Mouse (Mus musculus) heart, embryonic 13.5 days (tissue): ENCODE data around the gene Fth1. TPM values are rescaled to one million over a fixed set of nuclear protein-coding genes. Genes with fewer than 3 reads are reported as not detected.

Experiments
- ATAC-seq: fragments of 200-750 bp; cut with Nextera tagmentation; 2 replicates; pipeline ENCODE4 v1.8.0; 2017; ENCODE audit warnings: moderate TSS enrichment; ENCODE audit not compliant: insufficient number of reproducible peaks, low FRiP score, low TSS enrichment; ENCODE audit errors: extremely low read depth
- H3K27ac ChIP-seq: fragments of 300-500 bp; sonication (generic); replicated peaks from 2 replicates; pipeline ENCODE4 v1.5.1; 2015; ENCODE audit warnings: moderate library complexity, mild to moderate bottlenecking, inconsistent platforms
- H3K27me3 ChIP-seq: fragments of 300-500 bp; sonication (generic); replicated peaks from 2 replicates; pipeline ENCODE4 v1.6.1; 2015; ENCODE audit warnings: mild to moderate bottlenecking, inconsistent platforms
- H3K36me3 ChIP-seq: fragments of 300-500 bp; sonication (generic); 2 replicates; pipeline ENCODE4 v1.6.1; 2015; ENCODE audit warnings: mild to moderate bottlenecking, inconsistent platforms
- H3K4me1 ChIP-seq: fragments of 300-500 bp; sonication (generic); 2 replicates; pipeline ENCODE4 v1.6.1; 2015; ENCODE audit warnings: inconsistent platforms
- H3K4me2 ChIP-seq: fragments of 300-500 bp; sonication (generic); 2 replicates; pipeline ENCODE4 v1.6.1; 2015; ENCODE audit warnings: inconsistent platforms, mild to moderate bottlenecking, moderate library complexity
- H3K4me3 ChIP-seq: fragments of 300-500 bp; sonication (generic); 2 replicates; pipeline ENCODE4 v1.5.1; 2015; ENCODE audit warnings: moderate library complexity, mild to moderate bottlenecking, inconsistent platforms
- H3K9ac ChIP-seq: fragments of 300-500 bp; sonication (generic); 2 replicates; pipeline ENCODE4 v1.6.1; 2015; ENCODE audit warnings: inconsistent platforms, mild to moderate bottlenecking, moderate library complexity
- H3K9me3 ChIP-seq: fragments of 300-500 bp; sonication (generic); 2 replicates; pipeline ENCODE4 v1.6.1; 2016; ENCODE audit warnings: inconsistent platforms
- WGBS: fragments of 180-500 bp; shearing (Covaris S2); methylation state at CpG from one replicate; pipeline ENCODE4 v1.1.7; 2015; ENCODE audit warnings: mixed read lengths; 5-methylcytosine and 5-hydroxymethylcytosine counted together
- polyA plus RNA-seq: library from polyadenylated mRNA; unstranded; fragments of >200 nt; fragmentation: Nextera tagmentation; extraction: Ambion mirVana; gene quantifications from 2 replicates; pipeline ENCODE4 v1.2.1, GENCODE M21; 2015

Gene Fth1
- polyA plus RNA-seq, 1 experiment from 2014 or later, result 2,554 TPM

DNA sequence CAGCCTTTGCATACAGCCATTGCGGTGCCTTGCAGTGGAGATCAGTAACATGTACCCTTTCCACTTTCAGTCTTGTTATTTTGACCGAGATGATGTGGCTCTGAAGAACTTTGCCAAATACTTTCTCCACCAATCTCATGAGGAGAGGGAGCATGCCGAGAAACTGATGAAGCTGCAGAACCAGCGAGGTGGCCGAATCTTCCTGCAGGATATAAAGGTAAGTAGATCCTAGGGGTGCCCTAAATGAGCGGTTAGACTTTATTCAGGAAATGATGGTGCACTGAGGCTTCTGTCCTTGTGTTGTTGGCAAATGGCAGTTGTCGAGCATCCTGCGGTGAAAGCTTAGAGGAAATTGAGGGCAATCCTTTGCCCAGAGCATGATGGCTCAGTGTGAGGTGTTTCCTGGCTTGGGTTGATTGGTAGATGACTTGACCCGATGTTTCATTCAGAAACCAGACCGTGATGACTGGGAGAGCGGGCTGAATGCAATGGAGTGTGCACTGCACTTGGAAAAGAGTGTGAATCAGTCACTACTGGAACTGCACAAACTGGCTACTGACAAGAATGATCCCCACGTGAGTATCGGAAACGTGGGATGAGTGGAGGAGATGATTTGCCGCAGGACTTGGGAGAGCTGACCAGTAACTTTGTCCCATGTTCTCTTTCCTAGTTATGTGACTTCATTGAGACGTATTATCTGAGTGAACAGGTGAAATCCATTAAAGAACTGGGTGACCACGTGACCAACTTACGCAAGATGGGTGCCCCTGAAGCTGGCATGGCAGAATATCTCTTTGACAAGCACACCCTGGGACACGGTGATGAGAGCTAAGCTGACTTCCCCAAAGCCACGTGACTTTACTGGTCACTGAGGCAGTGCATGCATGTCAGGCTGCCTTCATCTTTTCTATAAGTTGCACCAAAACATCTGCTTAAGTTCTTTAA, 4.0 kb downstream of the Fth1 start:
- Histone ChIP-seq H3K36me3 (peaks cover 27% of the 10 kb centered on the region), H3K9ac (peak overlapping the region; percentile 93), H3K9me3 (no peaks in the 10 kb centered on the region), H3K4me2 (peak overlapping the region; percentile 84), H3K27ac (peak overlapping the region; percentile 95), H3K4me1 (peaks cover 28% of the 10 kb centered on the region), H3K27me3 (no peaks in the 10 kb centered on the region), H3K4me3 (peak overlapping the region; percentile 71)
- ATAC-seq, result no peak
- 88% methylated on average over 20 of the region's 20 CpGs for WGBS

DNA sequence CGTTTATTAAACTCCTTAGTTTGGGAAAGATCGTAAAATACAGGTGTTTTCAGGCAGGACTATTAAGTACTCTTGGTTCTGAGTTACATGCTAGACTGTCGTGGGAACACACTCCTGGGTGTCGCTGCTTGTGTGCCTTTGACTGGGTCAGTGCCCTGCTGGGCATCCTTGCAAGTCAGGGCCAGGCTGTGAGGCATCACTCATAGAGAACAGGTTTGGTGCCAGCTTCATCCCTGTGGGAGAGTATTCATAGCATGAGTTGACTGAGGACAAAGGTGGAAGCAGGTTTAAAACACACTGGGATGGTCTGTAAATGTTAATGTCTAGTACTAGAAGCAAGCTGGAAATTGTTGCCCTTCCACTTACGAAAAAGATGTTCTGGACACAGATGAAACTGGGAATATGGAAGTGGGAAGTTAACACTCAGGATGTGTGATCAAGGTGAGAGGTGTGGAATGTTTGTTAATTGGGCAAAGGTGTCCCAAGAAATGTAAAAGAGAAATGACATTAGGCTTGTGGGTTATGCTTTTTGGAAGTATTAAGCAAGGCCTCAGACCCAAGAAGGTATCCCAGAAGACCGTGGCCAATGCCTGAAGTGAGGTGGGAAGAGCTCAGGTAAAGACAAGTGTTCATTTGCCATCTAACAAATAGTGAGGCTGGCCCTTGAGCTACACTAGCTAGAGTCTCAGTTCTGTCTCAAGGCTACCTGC, 4.9 kb downstream of the Fth1 start:
- Histone ChIP-seq H3K4me3 (peak overlapping the region; percentile 71), H3K9me3 (no peaks in the 10 kb centered on the region), H3K36me3 (peaks cover 27% of the 10 kb centered on the region), H3K27me3 (no peaks in the 10 kb centered on the region), H3K27ac (no peak overlapping the region), H3K9ac (no peak overlapping the region), H3K4me2 (peak overlapping the region; percentile 84), H3K4me1 (peaks cover 28% of the 10 kb centered on the region)
- 93% methylated on average over 6 of the region's 6 CpGs for WGBS
- ATAC-seq, result no peak

DNA sequence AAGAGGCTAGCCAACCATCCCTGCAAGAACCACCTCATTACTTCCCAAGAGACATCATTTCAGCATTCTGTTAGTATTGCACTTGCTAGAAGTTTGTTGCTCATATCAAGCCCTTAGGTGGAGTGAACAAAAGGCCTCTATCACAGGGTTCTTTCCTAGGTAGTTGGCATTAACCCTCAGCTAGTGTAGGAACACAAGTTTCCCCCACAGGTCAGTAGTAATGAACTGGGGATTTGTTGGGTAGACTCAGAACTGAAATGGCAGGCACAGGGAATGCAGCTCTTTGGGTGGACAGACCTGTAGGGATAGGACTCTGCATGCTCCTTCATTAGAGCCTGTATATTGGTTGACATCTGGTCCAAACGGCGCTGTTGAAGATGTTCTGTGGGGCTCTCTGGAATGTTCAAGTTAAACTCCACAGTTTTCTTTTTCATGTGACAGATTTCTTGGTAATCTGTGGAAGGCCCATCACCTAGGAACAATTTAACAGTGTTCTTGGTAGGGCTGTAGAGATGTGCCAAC, 5.6 kb downstream of the Fth1 start:
- H3K4me2 ChIP-seq, result peak overlapping the region; percentile 84
- 81% methylated on average over 2 of the region's 2 CpGs for WGBS
- H3K4me1 ChIP-seq, result peaks cover 28% of the 10 kb centered on the region
- no peak for ATAC-seq
- peak overlapping the region; percentile 71 for H3K4me3 ChIP-seq
- H3K27ac ChIP-seq, result no peak overlapping the region
- H3K27me3 ChIP-seq, result no peaks in the 10 kb centered on the region
- H3K36me3 ChIP-seq, result peaks cover 27% of the 10 kb centered on the region
- no peaks in the 10 kb centered on the region for H3K9me3 ChIP-seq
- no peak overlapping the region for H3K9ac ChIP-seq

DNA sequence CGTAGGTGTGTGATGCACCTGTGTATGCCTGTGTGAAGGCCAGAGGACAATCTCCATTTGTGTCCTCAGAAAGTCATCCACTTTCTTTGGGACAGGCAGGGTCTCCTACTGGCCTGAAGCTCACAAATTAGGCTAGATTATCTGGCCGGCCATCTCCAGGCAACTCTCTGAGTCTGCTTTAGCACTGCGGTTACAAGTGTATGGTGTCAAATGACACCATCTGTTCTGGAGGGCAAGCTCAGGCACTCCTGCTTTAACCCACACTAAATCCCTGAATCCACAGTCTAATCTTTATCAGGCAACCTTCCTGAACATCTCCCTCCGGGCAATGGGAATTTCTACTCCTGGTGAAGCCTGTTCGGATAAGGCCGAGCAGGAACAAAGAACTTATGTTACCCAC, 6.8 kb downstream of the Fth1 start:
- no peak overlapping the region for H3K4me3 ChIP-seq
- H3K27me3 ChIP-seq, result no peaks in the 10 kb centered on the region
- H3K27ac ChIP-seq, result no peak overlapping the region; the same call in 1 of the 2 replicates
- peak overlapping the region; percentile 84 for H3K4me2 ChIP-seq
- ATAC-seq, result no peak
- 25% methylated on average over 6 of the region's 6 CpGs for WGBS
- peaks cover 27% of the 10 kb centered on the region for H3K36me3 ChIP-seq
- peak overlapping the region; percentile 29; the same call in 1 of the 2 replicates for H3K9ac ChIP-seq
- H3K9me3 ChIP-seq, result no peaks in the 10 kb centered on the region
- H3K4me1 ChIP-seq, result peaks cover 19% of the 10 kb centered on the region

DNA sequence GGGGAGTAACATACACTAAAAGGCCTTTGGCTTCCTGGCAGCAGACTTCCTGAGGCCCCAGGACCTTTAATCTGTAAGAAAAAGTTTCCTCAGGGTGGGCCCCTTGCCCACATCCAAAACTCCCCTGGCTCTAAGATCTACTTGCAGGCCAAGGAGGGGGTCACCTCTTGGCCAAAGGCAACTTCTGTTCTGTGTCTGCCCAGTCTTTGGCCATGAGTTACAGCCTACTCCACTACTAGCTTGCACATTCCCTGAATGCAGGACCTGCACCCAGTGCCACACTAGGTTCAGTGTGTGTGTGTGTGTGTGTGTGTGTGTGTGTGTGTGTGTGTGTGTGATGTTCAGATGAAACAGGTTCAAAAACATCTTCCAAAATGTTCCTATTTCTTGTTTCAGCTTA, 7.2 kb downstream of the Fth1 start:
- Histone ChIP-seq H3K4me3 (no peak overlapping the region), H3K27ac (no peak overlapping the region; the same call in 1 of the 2 replicates), H3K9me3 (no peaks in the 10 kb centered on the region), H3K4me2 (peak overlapping the region; percentile 84), H3K4me1 (peaks cover 21% of the 10 kb centered on the region), H3K36me3 (peaks cover 27% of the 10 kb centered on the region), H3K27me3 (no peaks in the 10 kb centered on the region; the same call in 1 of the 2 replicates), H3K9ac (peak overlapping the region; percentile 29)
- ATAC-seq, result no peak

DNA sequence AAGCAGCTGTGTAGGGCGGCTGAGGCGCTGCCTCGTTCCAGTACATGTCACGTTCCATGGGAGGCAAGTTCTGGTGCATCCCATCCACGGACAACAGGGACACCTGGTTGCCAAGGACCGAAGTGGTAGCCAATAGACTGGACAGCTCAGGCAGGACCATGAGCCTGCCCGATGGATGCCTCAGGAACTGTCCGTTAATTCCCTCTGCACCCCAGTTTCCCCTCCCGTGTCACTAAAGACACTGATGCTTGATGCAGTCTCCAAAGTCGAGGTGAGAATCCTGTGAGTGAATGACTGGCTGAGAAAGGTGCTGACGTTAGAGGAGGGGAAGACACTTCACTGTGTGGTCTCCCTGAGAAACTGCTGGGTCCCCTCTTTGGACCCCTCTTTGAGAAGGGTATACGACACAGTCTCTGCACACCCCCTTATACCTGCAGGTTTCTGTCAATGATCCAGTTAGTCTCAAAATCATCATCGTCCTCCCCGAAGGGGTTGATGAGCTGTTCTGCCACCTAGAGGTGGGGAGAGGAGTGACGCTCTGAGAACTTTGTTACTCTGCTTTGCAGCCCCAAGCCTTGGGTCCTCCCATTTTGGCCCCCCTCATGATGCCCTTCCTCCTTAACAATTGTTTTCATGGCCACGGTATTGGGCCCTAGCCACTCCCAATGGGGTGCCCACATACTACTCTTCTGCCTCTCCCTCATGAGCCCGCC, 8.9 kb downstream of the Fth1 start:
- H3K4me2 ChIP-seq, result no peak overlapping the region; the same call in 1 of the 2 replicates
- no peak overlapping the region for H3K27ac ChIP-seq
- H3K9me3 ChIP-seq, result no peaks in the 10 kb centered on the region
- H3K36me3 ChIP-seq, result peaks cover 22% of the 10 kb centered on the region
- 55% methylated on average over 17 of the region's 17 CpGs for WGBS
- peaks cover 20% of the 10 kb centered on the region for H3K4me1 ChIP-seq
- no peak overlapping the region for H3K9ac ChIP-seq
- H3K27me3 ChIP-seq, result no peaks in the 10 kb centered on the region; the same call in 1 of the 2 replicates
- no peak overlapping the region for H3K4me3 ChIP-seq
- no peak for ATAC-seq

DNA sequence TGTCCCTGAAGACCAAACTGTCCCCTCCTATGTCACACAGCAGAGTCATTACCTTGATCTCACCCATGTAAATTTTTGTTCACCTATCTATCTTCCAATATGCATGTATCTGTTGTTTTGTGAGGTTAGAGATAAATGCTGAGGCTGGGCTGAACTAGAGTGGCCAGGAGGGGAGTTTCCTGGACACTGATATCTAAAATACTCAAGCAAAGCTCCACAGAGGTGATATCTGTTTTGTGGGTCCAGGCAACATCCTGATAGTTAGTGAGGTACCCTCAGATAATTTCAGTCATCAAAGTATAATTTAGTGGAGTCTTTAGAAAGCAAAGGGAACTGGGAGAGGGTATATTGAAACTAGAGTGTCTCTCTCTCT, 9.5 kb downstream of the Fth1 start:
- Histone ChIP-seq H3K4me1 (peaks cover 18% of the 10 kb centered on the region), H3K9me3 (no peaks in the 10 kb centered on the region), H3K4me2 (no peak overlapping the region), H3K27me3 (no peaks in the 10 kb centered on the region; the same call in 1 of the 2 replicates), H3K9ac (no peak overlapping the region), H3K4me3 (no peak overlapping the region), H3K36me3 (peaks cover 17% of the 10 kb centered on the region), H3K27ac (no peak overlapping the region)
- no peak for ATAC-seq

DNA sequence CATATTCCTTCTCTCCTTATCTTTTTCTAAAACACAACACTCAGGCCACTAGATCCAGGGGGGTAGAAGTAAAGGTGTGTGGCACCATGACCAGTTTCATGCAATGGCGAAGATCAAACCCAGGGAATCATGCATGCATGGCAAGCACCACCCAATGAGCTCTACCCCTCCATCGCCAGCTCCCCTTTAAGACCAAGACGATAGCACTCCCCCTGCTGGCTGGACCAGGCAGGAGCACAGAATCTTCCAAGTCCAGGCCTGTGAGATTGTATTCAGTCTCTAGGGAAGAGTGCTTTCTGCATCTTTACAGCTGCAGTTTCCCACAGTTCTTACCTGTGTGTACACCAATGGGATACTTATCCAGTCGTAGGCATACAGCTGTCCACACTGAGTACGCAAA, 10.9 kb downstream of the Fth1 start:
- H3K9me3 ChIP-seq, result no peaks in the 10 kb centered on the region
- no peak for ATAC-seq

DNA sequence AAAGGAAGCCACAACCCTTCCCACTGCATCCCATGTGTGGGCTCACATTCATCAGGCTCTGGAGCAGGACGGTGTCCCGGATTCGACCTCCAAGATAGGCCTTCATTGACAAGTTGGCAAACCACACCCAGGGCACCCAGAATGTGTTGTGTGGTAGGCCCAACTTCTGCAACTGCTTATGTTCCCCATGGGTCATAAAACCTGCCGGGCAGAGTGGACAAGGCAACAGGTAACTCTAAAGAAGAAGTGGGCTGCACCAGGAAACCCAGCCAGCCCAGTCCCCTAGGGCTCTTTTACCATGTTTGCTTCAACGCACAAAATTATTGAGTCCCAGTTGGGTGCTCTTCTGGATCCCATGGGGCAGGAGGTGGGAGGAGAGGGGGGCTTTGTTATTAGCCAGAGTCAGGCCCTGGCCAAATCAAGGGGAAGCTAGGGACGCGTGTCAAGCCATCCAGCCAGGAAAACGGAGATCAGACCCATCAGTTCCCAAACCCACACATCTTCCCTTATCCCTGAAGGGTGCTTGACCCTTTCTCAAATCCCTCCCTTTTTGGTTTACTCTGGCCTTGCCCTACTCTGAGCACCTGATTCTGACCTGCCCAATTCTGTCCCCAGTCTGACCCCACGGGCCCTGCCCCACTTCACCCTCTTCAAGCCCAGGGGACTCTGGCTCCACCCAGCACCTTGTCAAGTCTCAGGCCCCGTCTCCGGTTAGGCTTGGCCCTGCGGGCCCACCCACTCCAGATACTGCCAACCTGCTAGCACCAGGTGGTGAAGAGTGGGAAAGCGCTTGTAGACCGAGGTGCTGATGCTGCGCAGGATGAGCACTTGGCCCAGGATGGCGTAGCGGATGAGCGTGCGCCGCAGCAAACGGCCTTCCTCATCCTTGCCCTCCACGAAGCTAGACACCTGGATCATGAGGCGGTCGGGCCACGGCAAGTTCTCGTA, 11.9 kb downstream of the Fth1 start:
- Histone ChIP-seq H3K27me3 (no peaks in the 10 kb centered on the region; the same call in 1 of the 2 replicates), H3K4me2 (peak overlapping the region; percentile 66), H3K9me3 (no peaks in the 10 kb centered on the region), H3K36me3 (no peaks in the 10 kb centered on the region), H3K9ac (peak overlapping the region; percentile 42), H3K27ac (no peak overlapping the region), H3K4me1 (peaks cover 18% of the 10 kb centered on the region), H3K4me3 (peak overlapping the region; percentile 37)
- WGBS, result 49% methylated on average over 26 of the region's 26 CpGs
- ATAC-seq, result no peak; the same call in 1 of the 2 replicates

More for the DNA sequence above, 10.9 kb downstream of the Fth1 start:
- Histone ChIP-seq H3K36me3 (peaks cover 2% of the 10 kb centered on the region; the same call in 1 of the 2 replicates), H3K27me3 (no peaks in the 10 kb centered on the region; the same call in 1 of the 2 replicates), H3K9ac (no peak overlapping the region), H3K4me3 (no peak overlapping the region), H3K27ac (no peak overlapping the region), H3K4me2 (no peak overlapping the region), H3K4me1 (peaks cover 18% of the 10 kb centered on the region)
- WGBS, result 20% methylated on average over 5 of the region's 5 CpGs

DNA sequence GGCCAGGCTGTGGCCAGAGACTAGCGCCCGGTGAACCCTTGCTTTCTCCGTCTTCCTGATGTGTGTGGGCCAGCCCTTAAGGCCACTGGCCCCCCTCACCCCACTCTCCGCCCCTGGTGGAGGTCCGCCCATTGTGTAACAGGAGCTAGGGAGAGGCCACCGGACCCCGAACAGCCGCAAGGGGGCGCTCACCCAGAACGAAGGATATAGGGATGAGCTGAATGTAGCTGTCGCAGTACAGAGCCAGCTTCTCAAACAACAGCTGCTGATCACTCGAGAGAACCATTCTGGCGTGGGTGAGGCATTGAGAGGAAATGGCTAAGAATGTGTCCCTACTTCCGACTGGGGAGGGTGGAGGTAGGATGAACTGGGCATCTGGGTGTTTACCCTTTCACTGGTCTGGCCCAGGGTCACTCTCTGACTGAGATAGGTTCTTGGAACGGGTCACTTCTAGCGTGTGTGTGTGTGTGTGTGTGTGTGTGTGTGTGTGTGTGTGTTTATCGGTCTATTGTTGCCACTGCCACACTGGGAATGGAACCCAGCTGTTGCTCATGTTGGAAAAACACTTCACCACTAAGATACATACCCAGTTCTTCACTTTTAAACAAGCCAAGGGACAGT, 12.7 kb downstream of the Fth1 start:
- Histone ChIP-seq H3K9ac (peak overlapping the region; percentile 42), H3K4me1 (peaks cover 14% of the 10 kb centered on the region), H3K36me3 (no peaks in the 10 kb centered on the region), H3K4me2 (peak overlapping the region; percentile 66), H3K4me3 (peak overlapping the region; percentile 37), H3K27ac (no peak overlapping the region), H3K27me3 (no peaks in the 10 kb centered on the region; the same call in none of the 2 replicates), H3K9me3 (no peaks in the 10 kb centered on the region)
- WGBS, result 6% methylated on average over 17 of the region's 17 CpGs
- ATAC-seq, result peak; percentile 51
